Mouse (Mus musculus) megakaryocyte-erythroid progenitor cell, adult 5-6 weeks (primary cell): ENCODE measurements around the gene Rgs7. TPM values are rescaled to one million over a fixed set of nuclear protein-coding genes. Genes with fewer than 3 reads are reported as not detected.

Experiments used
- ATAC-seq: replicated peaks from 2 replicates; pipeline ENCODE4 v1.8.0; 2016; ENCODE audit warnings: mild to moderate bottlenecking, inconsistent platforms; ENCODE audit not compliant: severe bottlenecking, poor library complexity, low FRiP score, low TSS enrichment
- total RNA-seq, 2 experiments: library from RNA; stranded (forward) in 1 of 2; stranded (reverse) in 1 of 2; fragments of 200-1000, 215-1000 nt in 1 of 2; fragments of >200 nt in 1 of 2; fragmentation: Nextera tagmentation in 1 of 2; gene quantifications; 2 replicates each; pipeline ENCODE4 v1.2.3; 2014 to 2017

Gene Rgs7
- total RNA-seq, 2 experiments from 2014 or later = not detected

DNA sequence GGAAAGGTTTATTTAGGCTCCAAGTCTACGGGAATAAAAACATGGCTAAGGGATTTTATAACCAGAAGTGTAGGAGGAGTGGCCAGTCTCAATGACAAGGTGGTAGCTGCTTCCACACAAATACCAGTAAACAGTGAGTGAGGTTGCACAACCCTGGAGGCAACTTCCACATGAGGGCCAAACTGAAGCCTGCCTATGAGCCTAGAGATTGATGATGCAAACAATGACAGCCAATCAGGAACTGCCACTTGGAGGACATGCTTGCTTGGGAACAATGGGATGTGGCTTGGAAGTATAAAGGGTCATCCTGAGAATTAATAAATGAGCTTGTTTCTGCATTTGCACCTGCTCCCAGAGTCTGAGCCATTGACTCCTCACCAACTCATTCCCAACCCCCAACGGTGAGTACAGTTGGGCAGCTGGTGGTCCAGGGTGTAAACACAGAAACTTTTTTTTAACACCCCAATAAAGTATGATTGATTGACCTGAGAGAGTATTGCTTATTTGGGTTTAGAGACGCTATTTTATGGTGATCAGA is 162.3 kb downstream of the Rgs7 start:
- ATAC-seq = no peak

DNA sequence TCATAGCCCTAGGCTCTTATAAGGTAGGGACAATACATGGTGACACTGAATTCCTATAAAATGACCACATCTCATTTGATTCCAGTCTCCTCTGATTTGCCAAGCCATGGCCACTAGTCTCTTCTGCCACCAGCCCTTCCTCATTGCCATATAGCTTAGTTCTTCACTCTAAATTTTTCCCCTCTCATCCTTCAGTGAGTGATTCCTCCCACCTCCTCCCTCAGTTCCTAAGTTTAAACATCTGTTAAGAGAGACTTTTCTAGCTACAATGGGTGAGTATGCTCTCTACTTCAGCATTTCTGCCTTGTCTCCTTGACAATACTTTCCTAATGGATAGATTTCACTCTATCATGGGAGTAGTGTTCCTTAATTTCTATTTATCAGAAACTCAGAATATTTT is 169.5 kb downstream of the Rgs7 start:
- no peak for ATAC-seq

DNA sequence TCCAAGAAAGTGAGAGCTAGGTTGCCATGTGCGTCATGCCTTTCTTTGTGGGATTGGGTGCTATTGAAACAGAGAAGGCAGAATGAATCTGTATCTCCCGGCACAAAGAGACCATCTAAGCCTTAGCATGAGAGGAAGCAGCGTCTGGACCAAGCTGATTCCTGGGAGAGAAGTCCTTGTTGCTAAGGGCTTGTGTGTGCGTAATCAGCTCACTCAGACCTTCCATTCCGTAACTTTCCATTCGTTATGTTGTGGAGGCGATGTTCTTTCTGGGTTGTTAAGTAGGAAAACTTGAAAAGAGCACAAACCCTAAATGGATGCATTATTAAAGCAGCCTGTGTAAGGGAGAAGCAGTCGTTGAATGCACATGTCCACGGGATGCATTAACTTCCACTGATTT is 173.1 kb downstream of the Rgs7 start:
- no peak for ATAC-seq

DNA sequence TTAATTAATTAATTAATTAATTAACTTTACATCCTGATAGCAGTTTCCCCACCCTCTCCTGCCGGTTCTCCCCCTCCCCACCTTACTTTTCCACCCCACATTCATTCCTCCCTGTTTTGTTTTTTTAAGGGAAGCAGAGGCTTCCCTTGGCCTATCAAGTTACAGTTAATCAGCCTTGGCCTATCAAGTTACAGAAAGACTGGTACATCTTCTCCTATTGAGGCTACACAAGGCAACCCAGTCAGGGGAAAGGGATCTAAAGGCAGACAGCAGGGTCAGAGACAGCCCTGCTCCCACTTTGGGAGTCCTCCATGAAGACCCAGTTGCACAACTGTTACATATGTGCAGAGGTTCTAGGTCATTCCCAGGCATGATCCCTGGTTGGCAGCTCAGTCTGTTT is 175.0 kb downstream of the Rgs7 start:
- ATAC-seq = no peak

DNA sequence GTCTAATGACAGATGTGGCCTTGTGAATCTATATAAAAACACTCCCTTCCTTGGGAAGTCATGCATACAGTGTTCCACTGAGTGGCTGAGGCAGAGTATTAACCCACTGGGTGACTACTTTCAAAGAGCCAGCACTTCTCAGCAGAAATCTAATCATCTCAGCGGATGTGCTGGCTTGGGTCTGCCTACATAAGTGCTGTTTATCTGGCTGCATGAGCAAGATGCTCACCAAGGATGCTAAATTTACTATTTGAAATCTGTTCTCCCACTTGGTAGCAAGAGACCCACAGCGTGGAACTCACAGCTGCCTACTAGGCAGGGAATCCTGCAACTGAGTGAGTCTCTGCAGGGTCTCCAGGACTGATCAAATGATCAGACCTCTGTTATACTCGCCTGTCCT is 184.7 kb downstream of the Rgs7 start:
- ATAC-seq = no peak

DNA sequence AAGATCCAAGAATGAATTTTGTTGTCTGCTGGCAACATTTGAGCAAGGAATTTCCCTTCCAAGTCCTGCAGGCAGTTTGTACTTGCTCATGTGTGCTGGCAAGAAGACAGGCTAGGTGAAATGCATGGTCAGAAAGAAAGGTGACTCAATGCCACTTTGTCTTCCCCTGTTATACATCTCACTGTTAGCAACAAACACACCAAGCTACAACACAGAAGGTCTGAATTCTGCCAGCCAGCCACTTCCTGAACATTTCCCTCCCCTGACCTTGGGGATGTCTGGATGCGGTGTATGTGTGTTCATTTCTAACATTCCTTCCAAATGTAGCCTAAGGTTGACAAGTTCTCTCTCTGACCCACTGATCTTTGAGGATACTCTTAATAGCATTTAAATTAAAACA is 191.4 kb downstream of the Rgs7 start:
- no peak for ATAC-seq

DNA sequence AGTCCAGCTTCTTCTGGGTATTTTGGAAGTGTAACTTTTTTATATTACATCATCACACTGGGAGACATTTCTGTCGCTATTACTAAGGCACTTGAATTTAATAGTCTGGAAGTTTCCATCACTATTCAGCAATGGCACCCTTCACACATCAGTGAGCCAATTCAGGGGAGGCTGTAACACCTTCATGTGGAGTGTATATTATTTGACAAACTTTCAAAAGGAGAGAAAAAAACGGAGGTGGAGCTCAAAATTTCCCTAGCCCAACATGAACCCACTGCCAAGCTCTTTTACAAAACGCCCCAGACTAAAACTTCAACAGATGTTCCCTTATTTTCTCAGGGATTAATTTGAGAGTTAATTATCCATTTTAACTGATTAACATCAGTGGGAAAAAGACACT is 191.9 kb downstream of the Rgs7 start:
- no peak for ATAC-seq

DNA sequence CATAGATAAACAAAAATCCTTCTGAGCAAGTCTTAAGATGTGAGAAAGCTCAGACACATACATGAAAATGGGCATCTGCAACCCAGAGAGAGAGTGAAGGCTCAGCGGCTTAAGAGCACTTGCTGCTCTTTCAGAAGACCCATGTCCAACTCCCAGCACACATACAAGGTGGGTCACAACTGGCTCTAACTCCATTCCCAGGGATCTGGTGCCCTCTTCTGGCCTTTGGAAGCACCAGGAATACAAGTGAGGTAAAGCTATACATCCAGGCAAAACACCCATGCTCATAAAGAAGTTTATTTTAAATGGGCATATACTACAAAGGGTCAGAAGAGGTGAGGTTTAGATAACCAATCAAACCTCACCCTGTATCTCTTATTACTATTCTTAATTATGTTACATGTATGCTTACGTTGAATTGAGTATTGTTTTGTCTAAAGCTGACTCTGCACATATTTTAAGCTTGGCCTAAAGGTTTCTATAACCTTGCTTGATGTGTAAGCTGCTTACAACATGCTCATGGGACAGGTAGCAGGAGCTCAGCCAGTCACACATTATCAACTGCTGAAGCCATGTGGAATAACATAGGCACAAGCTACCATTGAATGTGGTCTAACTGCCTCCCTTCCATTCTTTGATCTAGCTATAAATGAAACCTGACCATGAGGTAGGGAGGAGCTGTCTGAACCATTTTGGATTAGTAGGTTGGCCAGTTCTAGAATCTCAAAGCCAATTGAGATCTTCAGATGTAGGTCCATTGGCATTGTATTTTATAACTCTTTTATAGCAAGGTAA is 192.5 kb downstream of the Rgs7 start:
- no peak for ATAC-seq

DNA sequence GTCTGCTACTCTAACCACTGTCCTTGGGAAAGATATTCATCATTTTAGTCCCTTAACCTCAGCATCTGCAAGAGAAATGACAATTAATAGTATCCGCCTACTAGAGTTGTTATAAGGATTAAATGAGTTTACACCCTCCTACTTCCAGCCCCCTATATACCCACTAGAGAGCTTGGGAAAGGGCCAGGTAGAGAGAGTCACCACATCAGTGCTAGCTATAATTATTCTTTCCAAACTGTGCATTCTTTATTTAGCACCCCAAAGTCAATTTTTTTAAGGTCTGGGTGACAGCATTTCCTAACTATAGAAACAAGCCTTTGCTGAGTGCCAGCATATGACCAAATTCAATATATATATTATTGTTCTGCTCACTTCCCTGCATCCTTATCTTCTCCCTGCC is 195.4 kb downstream of the Rgs7 start:
- ATAC-seq = no peak

DNA sequence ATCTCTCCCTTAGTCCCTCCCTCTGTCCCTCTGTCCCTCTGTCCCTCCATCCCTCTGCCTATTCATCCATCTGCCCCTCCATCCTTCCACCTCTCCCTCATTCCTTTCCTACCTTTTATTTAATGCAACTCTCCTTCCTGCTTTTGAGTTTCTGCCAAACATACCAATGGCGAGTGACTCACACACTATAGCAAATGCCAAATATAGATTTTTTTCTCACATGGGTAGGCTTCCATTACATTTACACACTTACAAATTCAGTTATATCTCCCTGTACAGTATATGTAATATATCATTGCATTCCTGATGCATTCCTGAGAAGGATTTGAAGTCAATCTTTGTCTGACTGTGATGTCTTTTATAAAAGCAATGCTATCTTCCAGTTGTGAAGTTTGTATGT is 202.2 kb downstream of the Rgs7 start:
- ATAC-seq = no peak

DNA sequence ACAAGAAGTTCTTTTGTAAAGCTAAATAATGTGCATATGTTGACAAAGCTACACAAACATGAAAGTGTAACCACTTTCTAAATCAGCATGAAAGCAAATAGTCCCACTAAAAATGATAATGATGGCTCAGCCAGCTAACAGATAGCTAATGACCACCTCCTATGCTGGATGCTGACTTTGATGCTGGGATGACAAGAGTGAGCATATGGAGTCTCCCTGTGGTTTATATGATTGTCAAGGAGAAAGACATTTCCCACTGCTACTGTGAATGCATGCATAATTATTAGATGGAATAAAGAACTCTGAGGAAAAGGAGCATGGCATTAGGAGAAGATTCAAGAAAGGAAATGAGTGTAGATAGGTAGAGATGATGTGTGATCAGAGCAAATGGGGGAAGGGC is 230.0 kb downstream of the Rgs7 start:
- ATAC-seq = no peak

DNA sequence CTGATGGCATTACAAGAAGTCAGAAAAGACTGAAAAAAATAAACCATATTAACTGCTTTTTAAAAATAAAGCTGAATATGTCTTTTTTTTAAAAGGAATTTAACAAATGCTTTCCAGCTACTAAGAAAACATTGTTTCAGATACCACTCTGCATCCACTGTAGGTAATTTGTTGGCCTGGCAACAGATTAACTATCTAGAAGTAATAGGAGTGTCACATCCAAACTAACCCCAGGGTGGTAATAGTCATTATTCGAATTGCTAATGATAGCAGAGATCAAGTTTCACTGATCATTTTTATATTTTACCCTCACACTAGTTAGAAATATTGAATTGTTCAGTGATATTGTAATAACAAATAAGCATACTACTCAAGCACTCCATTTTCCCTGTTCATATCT is 232.9 kb downstream of the Rgs7 start:
- ATAC-seq = no peak

DNA sequence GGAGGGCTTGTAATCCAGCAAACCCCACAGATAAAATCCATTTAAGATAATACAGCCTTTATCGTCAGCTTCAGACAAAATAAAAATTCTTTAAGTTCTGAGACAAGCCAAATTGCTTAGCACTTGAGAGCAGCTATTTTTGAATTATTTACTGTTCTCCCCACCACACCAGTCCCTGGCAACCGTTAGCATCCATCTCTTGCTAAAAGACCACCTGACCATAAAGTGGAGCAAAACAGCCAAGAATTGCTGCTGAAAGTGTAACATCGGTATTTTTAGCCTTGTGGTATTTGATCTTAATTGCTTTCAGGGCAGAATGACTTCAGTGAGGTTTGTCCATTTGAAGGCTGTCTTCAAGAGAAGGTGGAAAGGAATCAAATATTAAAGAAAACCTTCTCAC is 237.1 kb downstream of the Rgs7 start:
- no peak for ATAC-seq

DNA sequence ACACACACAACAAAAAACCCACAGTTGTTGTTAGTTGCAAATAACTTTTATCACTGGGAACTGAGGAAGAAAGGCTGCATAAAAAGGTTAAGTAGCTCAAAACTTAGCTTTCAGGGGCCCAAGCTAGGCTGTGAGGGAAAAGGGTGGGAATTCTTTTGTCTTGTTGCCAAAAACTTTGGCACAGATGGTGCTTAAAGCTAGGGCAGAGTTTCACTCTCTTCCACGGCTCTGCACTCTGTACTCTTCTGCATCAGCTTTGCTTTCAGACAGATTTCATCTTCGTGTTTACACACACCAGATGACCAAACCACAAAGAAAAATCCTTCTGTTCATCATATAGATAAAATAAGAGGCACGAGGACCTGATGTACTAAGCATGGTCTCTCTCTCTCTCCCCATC is 237.6 kb downstream of the Rgs7 start:
- no peak for ATAC-seq

DNA sequence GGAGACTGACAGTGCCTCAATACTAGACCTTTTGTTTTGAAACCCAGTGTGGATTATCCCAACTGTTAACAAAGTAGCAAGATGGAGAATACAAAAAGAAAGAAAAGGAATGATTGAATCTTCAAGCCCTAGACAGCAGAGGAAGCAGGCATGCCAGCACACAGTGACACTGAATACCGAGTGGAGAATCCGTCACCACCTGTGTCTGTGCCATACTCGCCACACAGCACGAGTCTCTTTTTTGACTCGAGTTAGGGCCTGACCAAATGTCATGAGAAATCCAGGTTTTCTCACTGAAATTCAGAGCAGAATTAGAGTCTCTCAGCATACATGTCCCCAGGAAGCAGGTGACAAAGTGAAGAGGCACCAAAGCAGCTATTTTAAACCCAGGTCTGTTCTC is 250.2 kb downstream of the Rgs7 start:
- ATAC-seq = no peak

DNA sequence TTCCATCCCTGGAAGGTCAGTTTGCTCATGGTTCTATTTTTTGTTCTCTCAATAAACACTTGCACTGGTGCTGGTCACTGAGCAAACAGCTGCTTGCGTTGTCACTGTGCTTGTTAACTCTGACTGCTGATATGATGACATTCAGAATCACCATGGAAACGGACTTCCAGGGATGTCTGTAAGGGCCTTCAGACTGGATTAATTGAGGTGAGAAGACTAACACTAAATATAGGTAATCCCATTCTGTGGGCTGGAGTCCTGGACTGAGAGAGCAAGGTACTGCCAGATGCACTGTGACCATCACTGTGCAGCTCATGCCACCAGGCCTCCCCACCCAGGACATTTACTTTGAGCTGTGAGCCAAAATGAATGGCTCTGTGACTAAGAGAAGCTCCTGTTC is 252.2 kb downstream of the Rgs7 start:
- no peak for ATAC-seq

DNA sequence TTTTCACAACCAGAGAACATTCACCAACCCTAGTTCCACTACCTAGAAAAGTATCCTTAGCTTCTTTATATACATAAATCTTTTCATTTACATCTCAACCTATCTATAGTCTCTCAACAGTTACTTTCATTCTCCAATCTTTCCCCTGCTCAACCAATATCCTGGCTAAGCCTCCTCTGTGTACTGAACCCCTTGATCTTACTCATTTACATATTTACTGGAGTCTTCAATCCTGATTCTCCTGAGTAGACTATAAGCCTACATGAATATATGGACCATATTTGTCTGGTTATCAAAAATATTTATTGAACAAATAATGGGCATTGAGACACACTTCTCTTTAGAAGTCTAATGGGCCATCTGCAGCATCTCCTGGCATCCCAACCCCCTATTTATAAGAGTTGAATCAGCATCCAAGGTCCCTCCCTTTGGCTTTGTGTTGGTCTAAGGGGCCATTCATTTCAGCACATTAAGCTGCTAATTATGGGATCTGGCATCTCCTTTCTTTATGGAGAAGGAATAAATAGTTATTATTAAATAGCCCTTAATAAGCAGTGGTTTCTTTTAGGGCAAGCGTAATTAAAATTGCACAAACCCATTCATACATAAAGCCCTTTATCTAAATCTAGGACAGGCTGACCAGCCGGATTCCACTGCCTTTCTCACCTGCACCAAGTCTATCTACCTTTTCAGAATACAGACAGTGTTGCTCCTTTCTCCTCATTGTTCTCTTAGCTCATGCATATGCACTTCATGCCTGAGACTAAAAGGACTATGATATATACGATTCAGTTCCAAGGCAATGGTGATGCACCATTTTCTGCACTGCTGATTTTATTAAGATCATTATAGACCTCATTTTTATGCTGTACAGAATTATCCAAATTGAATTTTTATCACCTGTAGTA is 270.5 kb downstream of the Rgs7 start:
- no peak for ATAC-seq

DNA sequence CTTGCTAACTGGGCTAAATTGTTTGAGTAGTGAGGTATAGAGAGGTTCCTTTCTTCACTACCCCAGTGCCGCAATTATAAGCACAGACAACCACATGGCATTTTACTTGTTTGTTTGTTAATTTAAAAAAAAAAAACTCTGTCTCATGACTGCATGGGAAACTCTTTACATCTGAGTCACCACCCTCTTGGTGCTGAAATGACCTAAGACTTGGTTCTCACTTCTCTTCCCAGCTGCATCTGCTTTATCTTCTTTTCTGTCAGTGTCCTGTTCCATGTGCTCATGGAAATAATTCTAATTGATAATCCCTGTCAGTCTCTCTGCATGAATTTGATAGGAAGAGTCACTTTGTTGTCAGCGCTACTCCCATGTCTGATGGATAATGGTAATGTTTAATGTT is 272.7 kb downstream of the Rgs7 start:
- ATAC-seq = no peak

DNA sequence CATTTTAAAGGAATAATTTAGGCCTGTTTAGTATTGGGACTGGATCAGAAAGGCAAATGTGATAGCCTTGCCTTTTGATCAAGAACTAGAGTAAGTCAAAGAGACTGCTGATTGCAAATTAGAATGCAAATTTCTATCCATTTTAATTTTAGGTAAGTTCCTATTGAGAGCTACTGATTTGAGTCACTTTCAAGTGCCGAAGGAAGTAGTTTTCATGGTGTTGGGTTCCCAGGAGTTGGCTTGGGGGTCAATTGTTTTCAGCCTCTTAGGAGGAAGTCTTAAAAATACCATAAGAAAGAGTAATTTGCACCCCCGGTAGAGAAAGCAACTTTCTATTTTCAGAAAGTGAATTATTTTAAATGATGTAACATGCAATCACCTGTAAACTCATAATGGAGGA is 285.3 kb downstream of the Rgs7 start:
- ATAC-seq = no peak

DNA sequence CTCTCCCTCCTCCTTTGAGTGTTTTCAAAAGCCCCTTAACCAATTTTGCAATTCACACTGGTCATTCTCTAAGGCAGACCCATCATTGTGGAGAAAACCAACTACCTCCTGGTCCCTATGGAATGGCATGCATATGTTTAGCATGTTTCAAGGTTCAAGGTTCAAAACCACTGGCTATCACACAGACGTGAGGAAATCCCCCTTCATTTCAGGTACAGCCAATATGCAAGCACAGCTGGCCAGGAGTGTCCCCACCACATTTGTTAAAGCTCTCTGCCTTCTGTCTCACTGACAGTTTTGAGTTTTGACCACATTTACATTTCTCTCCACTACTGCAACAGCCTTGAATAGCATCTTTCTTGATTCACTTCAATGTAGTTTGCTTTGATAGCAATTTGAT is 286.7 kb downstream of the Rgs7 start:
- no peak for ATAC-seq

DNA sequence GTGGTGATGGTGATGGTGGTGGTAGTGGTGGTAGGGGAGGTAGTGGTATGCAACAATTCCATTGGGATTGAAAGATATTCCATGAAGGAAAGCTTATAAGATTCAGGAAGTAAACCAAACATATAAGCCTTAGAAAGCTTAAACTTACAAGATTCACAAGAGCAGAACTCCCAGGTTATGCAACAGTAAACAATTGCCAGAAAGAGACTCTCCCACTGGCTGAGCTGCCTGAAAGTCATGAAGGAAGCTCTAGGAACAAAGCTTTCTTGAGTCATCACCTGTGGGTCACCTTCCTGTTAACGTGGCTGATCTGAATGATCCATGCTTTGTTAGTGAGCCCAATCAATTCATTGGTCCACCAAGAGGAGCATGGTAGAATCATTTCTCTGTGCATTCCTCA is 288.8 kb downstream of the Rgs7 start:
- no peak for ATAC-seq
